Mouse (Mus musculus) neural tube, embryonic 11.5 days (tissue): ENCODE data around the gene Lgals3bp. TPM values are rescaled to one million over a fixed set of nuclear protein-coding genes. Genes with fewer than 3 reads are reported as not detected.
A peak's percentile ranks its signal among the peaks of the same experiment; 100 is the strongest.

ENCODE experiments used
- ATAC-seq: fragments of 200-750 bp; cut with Nextera tagmentation; 2 replicates; pipeline ENCODE4 v1.8.0; 2017; ENCODE audit warnings: moderate number of reproducible peaks, mild to moderate bottlenecking, moderate TSS enrichment, moderate library complexity; ENCODE audit not compliant: insufficient read depth, low FRiP score, low TSS enrichment
- DNase-seq: peaks from one replicate; pipeline ENCODE4 v3.0.0-alpha.2; 2015; ENCODE audit warnings: low spot score
- H3K27ac ChIP-seq: fragments of 300-500 bp; sonication (generic); 2 replicates; pipeline ENCODE4 v1.5.1; 2014; ENCODE audit warnings: low read depth, mild to moderate bottlenecking, low read length
- H3K27me3 ChIP-seq: fragments of 300-500 bp; sonication (generic); 2 replicates; pipeline ENCODE4 v1.6.1; 2014; ENCODE audit warnings: mild to moderate bottlenecking, low read length, mixed read lengths; ENCODE audit not compliant: control insufficient read depth, insufficient read depth
- H3K36me3 ChIP-seq: fragments of 300-500 bp; sonication (generic); 2 replicates; pipeline ENCODE4 v1.6.1; 2014; ENCODE audit warnings: mild to moderate bottlenecking, low read length, moderate library complexity, mixed read lengths; ENCODE audit not compliant: control insufficient read depth, insufficient read depth
- H3K4me1 ChIP-seq: fragments of 300-500 bp; sonication (generic); 2 replicates; pipeline ENCODE4 v1.6.1; 2014; ENCODE audit warnings: low read length, mixed read lengths; ENCODE audit not compliant: control insufficient read depth, insufficient read depth
- H3K4me2 ChIP-seq: fragments of 300-500 bp; sonication (generic); 2 replicates; pipeline ENCODE4 v1.6.1; 2014; ENCODE audit warnings: low read depth, mild to moderate bottlenecking, moderate library complexity
- H3K4me3 ChIP-seq: fragments of 300-500 bp; sonication (generic); 2 replicates; pipeline ENCODE4 v1.5.1; 2014; ENCODE audit warnings: low read depth, low read length
- H3K9ac ChIP-seq: fragments of 300-500 bp; sonication (generic); 2 replicates; pipeline ENCODE4 v1.6.1; 2014; ENCODE audit warnings: mild to moderate bottlenecking, low read length
- H3K9me3 ChIP-seq: fragments of 300-500 bp; sonication (generic); 2 replicates; pipeline ENCODE4 v1.6.1; 2016; ENCODE audit warnings: low read length; ENCODE audit not compliant: control insufficient read depth
- WGBS: fragments of 180-500 bp; shearing (Covaris S2); extraction: QIAGEN DNeasy Blood & Tissue Kit; methylation state at CpG from one replicate; pipeline ENCODE4 v1.1.7; 2014; 5-methylcytosine and 5-hydroxymethylcytosine counted together
- polyA plus RNA-seq: library from polyadenylated mRNA; unstranded; fragments of >200 nt; fragmentation: Nextera tagmentation; extraction: Ambion mirVana; gene quantifications from 2 replicates; pipeline ENCODE4 v1.2.1, GENCODE M21; 2014

The Lgals3bp gene
- polyA plus RNA-seq, 1 experiment from 2014 or later: 1.9 TPM

DNA sequence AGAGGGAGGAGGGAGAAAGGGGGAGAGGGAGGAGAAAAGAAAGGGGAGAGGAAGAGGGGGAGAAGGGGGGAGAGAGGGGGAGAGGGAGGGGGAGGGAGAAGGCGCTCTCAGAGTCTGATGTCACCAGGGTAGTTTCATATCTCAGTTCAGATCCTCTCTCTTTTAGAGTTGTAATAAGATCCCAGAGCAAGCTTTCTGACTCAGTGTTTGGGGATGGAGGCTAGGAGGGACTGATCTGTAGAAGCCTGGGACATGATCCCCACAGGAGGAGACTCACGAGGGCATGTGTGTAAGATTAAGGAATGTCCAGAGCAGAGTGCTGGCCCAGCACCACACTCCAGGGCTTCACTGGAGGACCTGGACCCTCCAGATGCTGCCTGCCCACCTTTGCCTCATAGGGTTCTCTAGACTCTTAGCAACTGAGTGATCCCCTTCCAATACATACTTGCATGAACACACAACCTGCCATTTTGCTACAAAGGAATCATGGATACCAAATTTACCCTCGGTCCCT, 25.4 kb upstream of the Lgals3bp start:
- Histone ChIP-seq H3K27me3 (no peaks in the 10 kb centered on the region), H3K4me1 (peaks cover 22% of the 10 kb centered on the region), H3K4me3 (no peak overlapping the region), H3K36me3 (no peaks in the 10 kb centered on the region), H3K4me2 (no peak overlapping the region), H3K9me3 (no peaks in the 10 kb centered on the region), H3K9ac (no peak overlapping the region), H3K27ac (no peak overlapping the region)
- WGBS: 60% methylated on average over 3 of the region's 3 CpGs
- no peak for ATAC-seq
- DNase-seq: no peak

DNA sequence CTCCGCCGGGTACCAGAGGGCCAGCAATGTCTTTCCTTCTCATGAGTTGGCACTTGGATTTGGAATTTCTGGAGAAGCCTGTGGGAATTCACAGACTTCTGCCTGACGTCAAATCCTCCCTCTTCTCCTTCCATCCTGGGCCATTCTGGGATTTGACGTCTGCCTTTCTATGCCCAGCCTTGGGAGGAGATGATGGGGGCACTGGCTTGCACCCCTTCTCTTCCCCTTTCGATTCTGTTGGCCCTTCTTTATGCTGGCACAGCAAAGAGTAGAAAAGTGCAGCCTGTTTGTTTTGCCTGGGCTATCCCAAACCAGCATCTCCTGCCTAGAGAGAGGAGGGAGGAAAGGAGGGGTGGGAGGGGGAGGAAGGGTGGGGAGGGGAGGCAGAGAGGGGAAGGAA, 24.9 kb upstream of the Lgals3bp start:
- Histone ChIP-seq H3K9me3 (no peaks in the 10 kb centered on the region), H3K27me3 (no peaks in the 10 kb centered on the region), H3K27ac (no peak overlapping the region), H3K36me3 (no peaks in the 10 kb centered on the region), H3K9ac (no peak overlapping the region), H3K4me3 (no peak overlapping the region), H3K4me2 (no peak overlapping the region), H3K4me1 (peaks cover 22% of the 10 kb centered on the region)
- 79% methylated on average over 5 of the region's 5 CpGs for WGBS
- no peak for DNase-seq
- no peak for ATAC-seq

GRCm38 (mm10) chr11:118424621-118425335, 22.9 kb upstream of the Lgals3bp start:
- Histone ChIP-seq H3K27me3 (no peaks in the 10 kb centered on the region), H3K27ac (no peak overlapping the region), H3K36me3 (no peaks in the 10 kb centered on the region), H3K9ac (no peak overlapping the region), H3K4me3 (no peak overlapping the region), H3K4me2 (no peak overlapping the region), H3K4me1 (peaks cover 22% of the 10 kb centered on the region), H3K9me3 (no peaks in the 10 kb centered on the region)
- ATAC-seq (no peak), DNase-seq (no peak)
- 58% methylated on average over 13 of the region's 13 CpGs for WGBS

DNA sequence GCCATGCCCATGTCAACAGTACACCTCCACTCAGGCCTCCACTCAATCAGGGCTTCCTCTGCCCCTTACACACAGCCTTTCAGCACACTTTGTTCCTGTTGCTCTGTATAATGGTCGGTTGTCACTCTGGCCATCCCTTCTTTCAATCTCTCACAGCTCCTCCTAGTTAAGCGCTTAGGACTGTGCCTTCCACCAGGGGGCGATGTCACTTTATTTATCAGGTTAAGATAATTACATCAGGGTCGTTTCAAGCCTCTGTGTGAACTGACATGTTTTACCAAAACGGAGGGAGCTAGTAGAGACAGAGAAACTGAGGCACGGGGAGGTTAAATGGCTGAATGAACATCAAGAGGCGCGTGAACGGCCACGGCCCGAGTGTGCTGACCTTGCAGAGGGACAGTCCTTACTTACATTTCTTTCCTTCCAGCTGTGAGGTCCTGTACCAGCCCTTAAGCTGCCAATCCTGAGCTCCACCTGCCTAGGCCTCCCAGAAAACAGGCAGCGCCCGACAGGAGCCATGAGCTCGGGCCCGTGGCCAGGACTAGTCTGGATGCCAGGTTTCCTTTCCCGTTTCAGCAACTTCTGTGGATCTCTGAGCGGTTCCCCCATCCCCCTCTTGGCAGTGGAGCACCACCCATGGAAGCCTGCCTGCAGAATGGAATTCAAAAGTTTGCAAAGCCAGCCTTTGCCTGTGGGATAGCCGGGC, 21.5 kb upstream of the Lgals3bp start:
- WGBS: 10% methylated on average over 18 of the region's 18 CpGs
- H3K9me3 ChIP-seq: no peaks in the 10 kb centered on the region
- no peaks in the 10 kb centered on the region for H3K36me3 ChIP-seq
- H3K9ac ChIP-seq: no peak overlapping the region
- H3K27me3 ChIP-seq: no peaks in the 10 kb centered on the region
- DNase-seq (peak; percentile 82), ATAC-seq (no peak)
- H3K4me3 ChIP-seq: no peak overlapping the region
- H3K4me2 ChIP-seq: peak overlapping the region; percentile 21
- H3K4me1 ChIP-seq: peaks cover 13% of the 10 kb centered on the region
- H3K27ac ChIP-seq: no peak overlapping the region

GRCm38 (mm10) chr11:118420261-118420660, 18.4 kb upstream of the Lgals3bp start:
- Histone ChIP-seq H3K36me3 (peaks cover 3% of the 10 kb centered on the region; the same call in 1 of the 2 replicates), H3K4me3 (no peak overlapping the region), H3K9me3 (no peaks in the 10 kb centered on the region), H3K4me1 (peaks cover 10% of the 10 kb centered on the region), H3K27me3 (no peaks in the 10 kb centered on the region), H3K27ac (no peak overlapping the region), H3K9ac (no peak overlapping the region), H3K4me2 (no peak overlapping the region)
- 85% methylated on average over 7 of the region's 7 CpGs for WGBS
- ATAC-seq: no peak
- no peak for DNase-seq

GRCm38 (mm10) chr11:118418834-118419504, 17.1 kb upstream of the Lgals3bp start, which contains the start of gene Cant1:
Cant1 (minus strand) TSS chr11:118419086.
- Histone ChIP-seq H3K4me2 (peak within 1 kb of the TSS; percentile 79), H3K4me3 (peak within 1 kb of the TSS; percentile 83), H3K27me3 (no peaks in the 10 kb centered on the region), H3K4me1 (peaks cover 10% of the 10 kb centered on the region), H3K27ac (0 out of 2 replicates have a peak within 1 kb of the TSS, but pooled peaks have one; percentile 10), H3K9me3 (no peaks in the 10 kb centered on the region), H3K36me3 (peaks cover 3% of the 10 kb centered on the region; the same call in 1 of the 2 replicates), H3K9ac (peak within 1 kb of the TSS; percentile 90)
- DNase-seq (peak; percentile 98), ATAC-seq (peak; percentile 93)
- WGBS: under 1% methylated on average over 48 of the region's 50 CpGs

DNA sequence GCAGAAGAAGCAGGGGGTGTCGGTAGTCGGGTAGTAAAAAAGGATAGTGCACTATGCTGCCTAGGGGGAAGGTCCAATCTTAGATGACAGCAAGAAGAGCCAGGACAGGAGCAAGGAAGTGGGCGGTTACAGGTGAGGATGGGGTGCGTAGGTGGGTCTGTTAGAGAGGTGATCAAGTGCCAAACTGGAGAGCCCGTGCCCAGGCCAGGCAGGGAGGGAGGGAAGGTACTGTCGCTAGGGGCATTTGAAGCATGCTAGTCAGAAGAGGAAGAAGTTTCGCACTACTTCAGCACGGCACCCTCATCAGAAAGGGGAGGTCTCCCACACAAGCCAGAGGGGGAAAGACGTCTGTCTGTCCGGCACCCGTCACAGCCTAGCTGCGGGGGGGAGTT, 16.5 kb upstream of the Lgals3bp start:
- peak overlapping the region; percentile 71 for H3K4me2 ChIP-seq
- peak overlapping the region; percentile 83 for H3K4me3 ChIP-seq
- ATAC-seq (peak; percentile 20), DNase-seq (no peak)
- H3K27me3 ChIP-seq: no peaks in the 10 kb centered on the region
- peak overlapping the region; percentile 90 for H3K9ac ChIP-seq
- peaks cover 3% of the 10 kb centered on the region; the same call in 1 of the 2 replicates for H3K36me3 ChIP-seq
- no peak overlapping the region for H3K27ac ChIP-seq
- WGBS: 5% methylated on average over 12 of the region's 12 CpGs
- H3K4me1 ChIP-seq: peaks cover 5% of the 10 kb centered on the region
- no peaks in the 10 kb centered on the region for H3K9me3 ChIP-seq

GRCm38 (mm10) chr11:118417496-118417895, 15.6 kb upstream of the Lgals3bp start:
- Histone ChIP-seq H3K4me3 (no peak overlapping the region), H3K36me3 (peaks cover 3% of the 10 kb centered on the region; the same call in 1 of the 2 replicates), H3K4me1 (peaks cover 4% of the 10 kb centered on the region), H3K27me3 (no peaks in the 10 kb centered on the region), H3K9me3 (no peaks in the 10 kb centered on the region), H3K27ac (no peak overlapping the region), H3K9ac (peak overlapping the region; percentile 2; the same call in 1 of the 2 replicates), H3K4me2 (no peak overlapping the region)
- ATAC-seq (no peak), DNase-seq (no peak)
- 92% methylated on average over 9 of the region's 9 CpGs for whole genome bisulfite sequencing
